Mouse (Mus musculus) midbrain, embryonic 13.5 days (tissue): ENCODE results near the gene Agap1. TPM values are rescaled to one million over a fixed set of nuclear protein-coding genes. Genes with fewer than 3 reads are reported as not detected.

Source experiments
- ATAC-seq: fragments of 200-750 bp; cut with Nextera tagmentation; 2 replicates; pipeline ENCODE4 v1.8.0; 2017; ENCODE audit warnings: mild to moderate bottlenecking, moderate TSS enrichment, moderate library complexity
- H3K27ac ChIP-seq: fragments of 300-500 bp; sonication (generic); 2 replicates; pipeline ENCODE4 v1.5.1; 2015; ENCODE audit warnings: inconsistent platforms, mild to moderate bottlenecking, moderate library complexity
- H3K27me3 ChIP-seq: fragments of 300-500 bp; sonication (generic); 2 replicates; pipeline ENCODE4 v1.6.1; 2015; ENCODE audit warnings: mild to moderate bottlenecking, inconsistent platforms
- H3K36me3 ChIP-seq: fragments of 300-500 bp; sonication (generic); 2 replicates; pipeline ENCODE4 v1.6.1; 2015; ENCODE audit warnings: mild to moderate bottlenecking, inconsistent platforms
- H3K4me1 ChIP-seq: fragments of 300-500 bp; sonication (generic); replicated peaks from 2 replicates; pipeline ENCODE4 v1.6.1; 2015; ENCODE audit warnings: inconsistent platforms
- H3K4me2 ChIP-seq: fragments of 300-500 bp; sonication (generic); replicated peaks from 2 replicates; pipeline ENCODE4 v1.6.1; 2015; ENCODE audit warnings: moderate library complexity, mild to moderate bottlenecking, inconsistent platforms
- H3K4me3 ChIP-seq: fragments of 300-500 bp; sonication (generic); replicated peaks from 2 replicates; pipeline ENCODE4 v1.5.1; 2015; ENCODE audit warnings: mild to moderate bottlenecking, inconsistent platforms
- H3K9ac ChIP-seq: fragments of 300-500 bp; sonication (generic); replicated peaks from 2 replicates; pipeline ENCODE4 v1.6.1; 2015; ENCODE audit warnings: mild to moderate bottlenecking, inconsistent platforms
- H3K9me3 ChIP-seq: fragments of 300-500 bp; sonication (generic); 2 replicates; pipeline ENCODE4 v1.6.1; 2016; ENCODE audit warnings: mild to moderate bottlenecking, inconsistent platforms
- WGBS: fragments of 180-500 bp; shearing (Covaris S2); methylation state at CpG from one replicate; pipeline ENCODE4 v1.1.7; 2015; 5-methylcytosine and 5-hydroxymethylcytosine counted together
- polyA plus RNA-seq: library from polyadenylated mRNA; unstranded; fragments of >200 nt; fragmentation: Nextera tagmentation; extraction: Ambion mirVana; gene quantifications from 2 replicates; pipeline ENCODE4 v1.2.1, GENCODE M21; 2015

Gene Agap1
- polyA plus RNA-seq, 1 experiment from 2014 or later: 50.2 TPM

DNA sequence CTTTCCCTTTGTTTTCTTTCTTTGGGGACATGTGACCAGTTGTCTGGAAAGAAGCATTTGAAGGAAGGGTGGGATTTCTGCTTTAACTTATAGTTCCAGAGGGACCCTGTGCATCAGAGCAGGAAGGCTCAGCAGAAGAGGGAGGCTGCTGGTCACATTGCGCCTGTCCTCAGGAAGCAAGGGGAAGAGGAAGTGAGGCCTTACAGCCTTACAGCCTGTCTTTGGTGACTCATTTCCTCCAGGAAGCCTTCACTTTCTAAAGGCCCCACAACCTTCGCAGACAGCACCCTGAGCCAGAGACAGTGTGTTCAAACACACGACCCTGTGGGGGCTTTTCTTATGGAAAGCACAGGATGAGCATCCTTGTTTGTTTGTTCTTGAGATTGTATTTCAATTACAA is 287.8 kb downstream of the Agap1 start:
- Histone ChIP-seq H3K27me3 (peaks cover 44% of the 10 kb centered on the region), H3K27ac (no peak overlapping the region)
- 78% methylated on average over 3 of the region's 3 CpGs for WGBS

DNA sequence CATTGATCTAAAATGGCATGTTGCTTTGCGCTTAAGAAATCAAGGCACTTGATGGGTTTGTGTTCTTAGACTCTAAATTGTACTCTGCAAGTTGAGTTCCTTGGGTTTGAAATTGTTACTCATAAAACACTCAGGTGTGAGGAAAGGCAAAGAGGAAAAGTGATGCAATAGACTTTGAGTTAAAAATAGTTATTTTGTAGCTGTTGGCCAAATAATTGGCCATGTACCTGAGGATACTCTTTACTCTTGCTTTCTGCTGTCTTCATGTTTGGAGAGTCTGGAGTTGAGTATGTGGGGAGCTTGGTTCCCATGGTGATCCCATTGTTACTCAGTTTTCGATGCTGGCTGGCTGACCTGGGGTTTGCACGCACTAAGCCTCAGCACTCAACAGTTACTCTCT is 291.6 kb downstream of the Agap1 start:
- no peak overlapping the region for H3K4me2 ChIP-seq
- no peak overlapping the region for H3K27ac ChIP-seq
- 55% methylated on average over 3 of the region's 3 CpGs for WGBS
- H3K4me1 ChIP-seq: peaks cover 21% of the 10 kb centered on the region
- no peak overlapping the region for H3K9ac ChIP-seq
- H3K27me3 ChIP-seq: peaks cover 56% of the 10 kb centered on the region
- no peak overlapping the region for H3K4me3 ChIP-seq
- H3K9me3 ChIP-seq: no peaks in the 10 kb centered on the region
- peaks cover 35% of the 10 kb centered on the region for H3K36me3 ChIP-seq
- ATAC-seq: no peak

More for the DNA sequence above, 287.8 kb downstream of the Agap1 start:
- no peak overlapping the region for H3K4me3 ChIP-seq
- H3K9me3 ChIP-seq: no peaks in the 10 kb centered on the region
- H3K36me3 ChIP-seq: peaks cover 35% of the 10 kb centered on the region
- H3K9ac ChIP-seq: no peak overlapping the region
- H3K4me1 ChIP-seq: peaks cover 25% of the 10 kb centered on the region
- ATAC-seq: no peak
- H3K4me2 ChIP-seq: no peak overlapping the region

DNA sequence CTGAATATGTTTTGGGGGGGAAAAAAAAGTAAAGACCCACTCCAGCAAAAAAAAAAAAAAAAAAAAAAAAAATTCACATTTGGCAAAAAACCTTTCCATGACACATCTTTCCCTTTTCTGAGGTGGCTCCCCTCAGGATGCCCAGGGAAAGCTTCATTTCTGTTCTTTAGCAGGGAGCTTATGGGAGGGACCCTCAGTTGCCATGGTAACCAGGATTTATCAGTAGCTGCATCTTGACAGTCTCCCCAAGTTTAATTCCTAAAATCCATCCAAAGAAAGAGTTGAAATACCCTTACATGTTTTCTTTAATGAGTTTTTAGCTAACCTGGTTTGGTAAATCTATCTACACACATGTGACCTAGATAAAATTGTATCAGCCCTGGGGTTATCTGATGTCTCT is 295.1 kb downstream of the Agap1 start:
- Histone ChIP-seq H3K4me1 (peaks cover 40% of the 10 kb centered on the region), H3K9ac (no peak overlapping the region), H3K4me3 (no peak overlapping the region), H3K9me3 (no peaks in the 10 kb centered on the region), H3K27ac (peak overlapping the region; percentile 71), H3K36me3 (peaks cover 15% of the 10 kb centered on the region), H3K27me3 (peaks cover 57% of the 10 kb centered on the region), H3K4me2 (no peak overlapping the region)
- ATAC-seq: no peak

DNA sequence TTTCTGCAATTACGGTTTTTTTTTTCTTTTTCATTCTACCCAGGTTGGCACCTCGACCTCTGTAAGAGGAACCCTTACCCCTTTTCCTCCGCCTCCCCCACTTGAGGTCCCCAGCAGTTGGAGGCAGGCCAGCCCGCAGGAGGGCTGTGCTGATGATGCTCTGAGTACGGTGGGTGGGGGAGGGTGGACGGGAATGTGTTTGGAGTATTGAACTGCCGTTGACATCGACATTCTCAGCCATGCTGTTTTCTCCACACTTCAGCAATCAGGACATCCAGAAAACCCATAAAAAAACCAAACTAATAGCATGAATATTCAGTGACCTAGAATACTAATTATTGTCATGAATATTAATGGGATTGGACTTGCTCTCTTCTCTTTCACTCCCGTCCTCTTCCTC is 295.9 kb downstream of the Agap1 start:
- Histone ChIP-seq H3K9me3 (no peaks in the 10 kb centered on the region), H3K9ac (no peak overlapping the region), H3K27me3 (peaks cover 50% of the 10 kb centered on the region), H3K36me3 (peaks cover 8% of the 10 kb centered on the region; the same call in 1 of the 2 replicates), H3K27ac (peak overlapping the region; percentile 71), H3K4me1 (peaks cover 49% of the 10 kb centered on the region), H3K4me2 (peak overlapping the region; percentile 48), H3K4me3 (peak overlapping the region; percentile 16; the same call in 1 of the 2 replicates)
- peak; percentile 85 for ATAC-seq
- 2% methylated on average over 9 of the region's 9 CpGs for WGBS

DNA sequence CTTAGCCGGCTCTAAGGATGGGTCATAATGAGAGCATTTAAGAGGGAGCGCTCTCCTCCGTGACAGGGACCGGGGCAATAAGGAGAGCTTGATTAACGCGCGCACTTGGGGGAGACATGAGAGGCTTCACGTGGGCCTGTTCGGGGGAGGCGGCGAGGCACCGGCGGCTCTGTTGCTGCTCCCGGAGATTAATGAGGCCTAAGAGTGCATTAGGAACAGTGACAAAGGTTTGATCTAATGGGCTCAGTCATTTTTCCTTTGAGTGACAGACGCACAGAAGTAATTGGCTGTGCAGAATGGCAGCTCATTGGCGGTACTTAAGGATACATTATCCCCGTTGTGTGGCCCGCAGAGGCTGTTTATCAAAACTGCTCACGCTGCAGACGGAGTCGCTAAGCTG is 296.3 kb downstream of the Agap1 start:
- Histone ChIP-seq H3K4me3 (peak overlapping the region; percentile 16; the same call in 1 of the 2 replicates), H3K27me3 (peaks cover 46% of the 10 kb centered on the region), H3K27ac (peak overlapping the region; percentile 71), H3K36me3 (peaks cover 4% of the 10 kb centered on the region; the same call in 1 of the 2 replicates), H3K4me1 (peaks cover 53% of the 10 kb centered on the region), H3K4me2 (peak overlapping the region; percentile 48), H3K9me3 (no peaks in the 10 kb centered on the region), H3K9ac (no peak overlapping the region)
- 1% methylated on average over 21 of the region's 21 CpGs for WGBS
- peak; percentile 91 for ATAC-seq

DNA sequence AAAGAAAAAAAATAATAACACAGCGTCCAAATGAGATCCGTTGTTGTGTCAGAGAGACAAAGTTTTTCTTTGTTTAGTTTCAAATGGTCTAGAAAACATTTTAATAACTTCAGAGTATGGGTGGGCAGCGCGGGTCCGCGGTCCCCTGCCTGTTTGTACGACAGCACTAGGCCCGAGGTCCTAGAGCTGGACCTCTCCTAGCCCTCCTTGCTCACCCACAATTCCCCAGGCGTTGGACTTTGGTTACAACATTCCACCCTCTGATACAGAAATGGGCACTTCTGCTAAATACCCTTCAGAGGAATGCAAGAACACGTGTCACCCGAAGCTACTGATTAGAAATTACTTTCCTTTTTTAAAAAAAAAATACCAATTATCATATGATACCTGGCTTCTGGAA is 296.7 kb downstream of the Agap1 start:
- ATAC-seq: peak; percentile 53
- H3K4me3 ChIP-seq: no peak overlapping the region
- peaks cover 2% of the 10 kb centered on the region; the same call in 1 of the 2 replicates for H3K36me3 ChIP-seq
- peak overlapping the region; percentile 48 for H3K4me2 ChIP-seq
- peaks cover 44% of the 10 kb centered on the region for H3K27me3 ChIP-seq
- peaks cover 57% of the 10 kb centered on the region for H3K4me1 ChIP-seq
- 38% methylated on average over 11 of the region's 11 CpGs for WGBS
- no peak overlapping the region for H3K9ac ChIP-seq
- H3K27ac ChIP-seq: peak overlapping the region; percentile 71; the same call in 1 of the 2 replicates
- no peaks in the 10 kb centered on the region for H3K9me3 ChIP-seq

DNA sequence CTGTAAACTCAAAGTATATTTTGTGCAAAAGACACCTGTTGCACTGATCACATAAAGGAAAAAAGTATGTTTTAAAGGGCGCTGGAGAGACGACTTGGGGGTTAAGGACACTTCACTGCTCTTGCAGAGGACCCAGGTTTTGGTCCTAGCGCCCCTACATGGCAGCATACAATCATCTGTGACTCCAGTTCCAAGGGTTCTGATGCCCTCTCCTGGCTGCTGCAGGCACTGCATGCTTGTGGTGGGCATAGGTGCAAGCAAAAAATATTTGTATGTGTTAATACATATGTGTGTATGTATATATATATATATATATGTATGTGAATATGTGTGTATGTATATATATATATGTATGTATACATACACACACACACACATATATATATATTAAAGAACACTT is 298.1 kb downstream of the Agap1 start:
- peaks cover 50% of the 10 kb centered on the region for H3K27me3 ChIP-seq

DNA sequence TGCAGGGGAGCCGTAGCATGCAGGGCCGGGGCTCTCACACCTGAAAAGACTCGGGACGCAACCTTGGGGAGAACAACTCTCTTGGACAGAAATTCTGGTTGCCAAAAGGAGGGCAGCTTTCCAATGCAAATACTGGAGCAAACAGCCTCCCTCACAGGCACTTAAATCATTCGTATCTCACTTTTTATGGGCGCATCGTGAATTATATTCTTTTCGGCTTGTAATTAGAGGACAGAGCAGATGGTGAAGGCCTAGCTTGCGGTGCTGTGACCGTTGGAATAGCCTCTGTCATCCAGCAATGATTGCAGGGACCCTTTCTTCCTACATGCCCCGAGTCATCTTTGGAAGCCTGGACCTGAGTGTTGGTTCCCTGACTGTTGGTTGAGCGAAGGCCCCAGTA is 300.8 kb downstream of the Agap1 start:
- H3K9ac ChIP-seq: no peak overlapping the region
- no peak overlapping the region for H3K4me2 ChIP-seq
- peaks cover 35% of the 10 kb centered on the region for H3K27me3 ChIP-seq
- no peaks in the 10 kb centered on the region for H3K36me3 ChIP-seq
- WGBS: 44% methylated on average over 12 of the region's 12 CpGs
- no peak overlapping the region for H3K27ac ChIP-seq
- H3K9me3 ChIP-seq: no peaks in the 10 kb centered on the region
- H3K4me1 ChIP-seq: peaks cover 56% of the 10 kb centered on the region
- no peak for ATAC-seq
- no peak overlapping the region for H3K4me3 ChIP-seq

More for the DNA sequence above, 298.1 kb downstream of the Agap1 start:
- Histone ChIP-seq H3K9me3 (no peaks in the 10 kb centered on the region), H3K4me3 (no peak overlapping the region), H3K4me1 (peaks cover 69% of the 10 kb centered on the region), H3K36me3 (no peaks in the 10 kb centered on the region), H3K27ac (no peak overlapping the region), H3K4me2 (no peak overlapping the region), H3K9ac (no peak overlapping the region)
- 99% methylated on average over 3 of the region's 3 CpGs for WGBS
- ATAC-seq: no peak

DNA sequence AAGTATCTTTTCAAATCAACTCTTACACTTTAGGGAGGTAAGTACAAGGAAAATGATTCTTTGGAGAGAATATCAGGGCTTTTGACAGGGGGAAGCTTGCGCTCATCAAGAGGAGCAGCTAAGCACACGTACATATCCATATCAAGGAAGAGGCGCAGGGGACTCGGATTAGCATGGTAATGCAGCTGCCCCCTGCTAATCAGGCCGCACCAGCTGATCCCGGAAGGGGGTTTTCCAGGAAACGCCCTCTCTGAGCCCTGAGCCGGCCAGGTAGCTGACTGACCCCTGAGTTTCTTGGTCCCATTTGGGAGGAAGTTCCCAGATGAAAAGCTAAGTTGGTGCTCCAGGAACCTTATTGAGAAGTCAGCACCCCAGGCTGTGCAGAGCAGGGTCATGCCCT is 301.8 kb downstream of the Agap1 start:
- Histone ChIP-seq H3K4me3 (no peak overlapping the region), H3K27me3 (peaks cover 35% of the 10 kb centered on the region), H3K36me3 (no peaks in the 10 kb centered on the region), H3K9me3 (no peaks in the 10 kb centered on the region), H3K4me1 (peaks cover 46% of the 10 kb centered on the region), H3K4me2 (0 out of 2 replicates have a peak overlapping the region, but pooled peaks have one; percentile 9), H3K9ac (no peak overlapping the region), H3K27ac (no peak overlapping the region)
- 6% methylated on average over 8 of the region's 8 CpGs for WGBS
- 0 out of 2 replicates have a peak, but pooled peaks have one; percentile 53 for ATAC-seq

DNA sequence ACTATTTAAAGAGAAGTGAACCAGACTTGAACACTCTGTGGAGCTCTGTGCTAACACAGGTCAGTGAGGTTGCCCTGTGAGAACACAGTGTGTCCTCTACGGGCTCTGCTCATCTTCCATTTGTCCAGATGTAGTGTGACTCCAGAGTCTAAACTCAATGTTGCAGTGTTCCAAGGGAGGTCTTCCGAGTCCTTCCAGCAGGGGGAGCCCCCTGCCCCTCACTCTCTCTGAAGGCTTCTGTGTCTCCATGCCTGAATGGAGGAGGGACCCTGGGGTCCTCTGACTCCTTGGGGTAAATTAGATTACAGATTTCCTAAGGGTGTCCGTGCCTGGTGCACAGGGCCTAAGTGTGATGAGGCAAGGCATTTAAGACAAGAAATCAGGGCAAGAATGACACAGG is 302.9 kb downstream of the Agap1 start:
- peaks cover 28% of the 10 kb centered on the region for H3K27me3 ChIP-seq

DNA sequence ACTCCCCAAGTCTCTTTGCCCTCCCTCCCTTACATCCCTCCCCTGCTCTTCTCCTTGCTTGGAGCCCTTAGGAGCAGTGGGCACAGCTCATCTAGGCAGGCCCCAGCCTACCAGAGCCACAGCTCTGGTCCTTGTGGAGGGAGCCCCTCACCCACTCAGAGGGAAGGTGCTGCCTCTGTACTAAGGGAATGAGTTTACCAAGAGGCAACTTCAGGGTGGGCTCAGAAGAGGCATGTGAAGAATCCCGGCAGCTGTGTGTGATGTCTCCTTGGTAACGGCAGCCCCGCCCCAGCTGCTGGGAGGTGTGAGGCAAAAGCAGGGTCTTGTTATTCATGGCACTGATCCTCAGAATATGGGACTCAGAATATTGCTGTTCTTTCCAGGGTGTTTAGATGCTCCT is 309.3 kb downstream of the Agap1 start:
- H3K4me3 ChIP-seq: no peak overlapping the region
- WGBS: 7% methylated on average over 3 of the region's 3 CpGs
- ATAC-seq: peak; percentile 21; the same call in 1 of the 2 replicates

More for the DNA sequence above, 302.9 kb downstream of the Agap1 start:
- Histone ChIP-seq H3K4me3 (no peak overlapping the region), H3K9ac (no peak overlapping the region), H3K36me3 (peaks cover 5% of the 10 kb centered on the region), H3K9me3 (no peaks in the 10 kb centered on the region), H3K27ac (no peak overlapping the region), H3K4me2 (no peak overlapping the region), H3K4me1 (peaks cover 37% of the 10 kb centered on the region)
- 52% methylated on average over 3 of the region's 3 CpGs for WGBS
- peak; percentile 34; the same call in 1 of the 2 replicates for ATAC-seq

DNA sequence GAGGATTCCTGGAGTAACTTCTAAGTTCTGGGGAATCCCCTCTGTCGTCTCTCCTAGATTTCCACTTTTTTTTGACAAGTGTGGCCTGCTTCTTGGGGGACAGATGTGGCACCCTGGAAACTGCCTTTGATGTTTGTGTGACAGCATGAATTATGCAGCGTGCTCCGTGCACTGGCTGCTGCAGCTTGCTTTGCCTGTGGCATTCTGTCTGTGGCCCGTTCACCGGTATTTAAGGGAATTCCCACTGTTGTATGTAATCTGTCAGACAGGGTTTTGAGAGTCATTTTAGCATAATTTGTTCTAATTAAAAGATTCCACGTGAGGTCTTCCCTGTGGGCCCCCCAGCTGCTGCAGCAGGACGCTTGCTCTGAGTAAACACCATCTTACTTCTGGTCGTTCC is 312.3 kb downstream of the Agap1 start:
- H3K4me3 ChIP-seq: no peak overlapping the region
- no peaks in the 10 kb centered on the region for H3K27me3 ChIP-seq
- ATAC-seq: 0 out of 2 replicates have a peak, but pooled peaks have one; percentile 29
- H3K4me2 ChIP-seq: no peak overlapping the region
- H3K9ac ChIP-seq: no peak overlapping the region
- H3K27ac ChIP-seq: no peak overlapping the region; the same call in 1 of the 2 replicates
- H3K9me3 ChIP-seq: no peaks in the 10 kb centered on the region
- H3K36me3 ChIP-seq: peaks cover 23% of the 10 kb centered on the region
- H3K4me1 ChIP-seq: peaks cover 54% of the 10 kb centered on the region
- 32% methylated on average over 8 of the region's 8 CpGs for WGBS

More for the DNA sequence above, 309.3 kb downstream of the Agap1 start:
- Histone ChIP-seq H3K27ac (no peak overlapping the region), H3K9me3 (no peaks in the 10 kb centered on the region), H3K36me3 (peaks cover 17% of the 10 kb centered on the region), H3K4me2 (no peak overlapping the region), H3K27me3 (no peaks in the 10 kb centered on the region), H3K9ac (no peak overlapping the region), H3K4me1 (peaks cover 39% of the 10 kb centered on the region)

DNA sequence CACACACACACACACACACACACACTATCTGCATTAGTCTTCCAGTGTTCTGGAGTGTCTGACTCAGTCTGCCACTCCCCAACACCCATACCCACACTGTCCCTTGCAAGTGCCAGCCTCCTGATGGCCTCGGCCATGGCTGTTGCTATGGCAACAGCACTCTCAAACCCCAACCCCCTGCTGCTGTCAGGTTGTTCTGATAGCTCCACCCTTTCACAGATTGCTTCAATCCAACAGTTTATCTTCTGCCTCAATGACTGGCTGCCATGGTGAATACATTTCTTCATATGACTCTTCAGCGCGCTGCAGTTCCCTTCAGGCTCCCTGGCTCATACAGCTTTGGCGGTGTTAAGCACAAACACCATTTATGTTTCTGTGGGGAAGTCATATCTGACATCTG is 315.0 kb downstream of the Agap1 start:
- no peak overlapping the region for H3K27ac ChIP-seq
- H3K4me2 ChIP-seq: no peak overlapping the region
- no peaks in the 10 kb centered on the region for H3K9me3 ChIP-seq
- no peak overlapping the region for H3K9ac ChIP-seq
- peaks cover 27% of the 10 kb centered on the region; the same call in 1 of the 2 replicates for H3K36me3 ChIP-seq
- 0 out of 2 replicates have a peak, but pooled peaks have one; percentile 28 for ATAC-seq
- WGBS: 66% methylated on average over 4 of the region's 4 CpGs
- no peak overlapping the region for H3K4me3 ChIP-seq
- 0 out of 2 replicates have a peak, but pooled peaks cover 3% of the 10 kb centered on the region for H3K27me3 ChIP-seq
- peaks cover 39% of the 10 kb centered on the region for H3K4me1 ChIP-seq
